Mouse (Mus musculus) lung, postnatal 0 days (tissue): ENCODE results near the gene Nkx2-5.

Experiments
- CTCF ChIP-seq: IDR thresholded peaks from 2 replicates; pipeline ENCODE4 v1.5.1; 2016; ENCODE audit warnings: antibody characterized with exemption, mild to moderate bottlenecking
- EP300 ChIP-seq: IDR thresholded peaks from 2 replicates; pipeline ENCODE4 v1.6.1; 2016; ENCODE audit warnings: antibody characterized with exemption, mild to moderate bottlenecking, control low read depth

DNA sequence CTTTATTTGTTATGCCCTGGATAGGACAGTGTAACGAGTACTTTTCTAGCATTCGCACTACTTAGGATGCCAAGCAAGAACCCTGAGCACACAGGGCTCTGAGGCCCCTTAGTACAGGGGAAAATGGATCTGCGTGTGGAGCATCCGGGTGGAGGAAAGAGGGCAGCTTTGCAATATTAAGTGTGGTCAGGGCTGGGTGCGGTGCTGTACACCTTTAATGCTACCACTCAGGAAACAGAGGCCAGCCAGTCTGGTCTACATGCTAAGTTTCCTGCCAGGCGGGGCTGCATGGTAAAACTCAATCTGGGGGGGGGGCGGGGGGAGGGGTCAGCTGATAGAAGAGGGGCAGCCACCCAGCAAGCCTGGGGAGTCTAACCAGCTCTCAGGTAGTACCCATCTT lies 49.4 kb downstream of the Nkx2-5 start:
- TF ChIP-seq CTCF (no peak), EP300 (no peak)
